31 mouse cellular contexts compared by ENCODE assay signal in the genomic region with DNA sequence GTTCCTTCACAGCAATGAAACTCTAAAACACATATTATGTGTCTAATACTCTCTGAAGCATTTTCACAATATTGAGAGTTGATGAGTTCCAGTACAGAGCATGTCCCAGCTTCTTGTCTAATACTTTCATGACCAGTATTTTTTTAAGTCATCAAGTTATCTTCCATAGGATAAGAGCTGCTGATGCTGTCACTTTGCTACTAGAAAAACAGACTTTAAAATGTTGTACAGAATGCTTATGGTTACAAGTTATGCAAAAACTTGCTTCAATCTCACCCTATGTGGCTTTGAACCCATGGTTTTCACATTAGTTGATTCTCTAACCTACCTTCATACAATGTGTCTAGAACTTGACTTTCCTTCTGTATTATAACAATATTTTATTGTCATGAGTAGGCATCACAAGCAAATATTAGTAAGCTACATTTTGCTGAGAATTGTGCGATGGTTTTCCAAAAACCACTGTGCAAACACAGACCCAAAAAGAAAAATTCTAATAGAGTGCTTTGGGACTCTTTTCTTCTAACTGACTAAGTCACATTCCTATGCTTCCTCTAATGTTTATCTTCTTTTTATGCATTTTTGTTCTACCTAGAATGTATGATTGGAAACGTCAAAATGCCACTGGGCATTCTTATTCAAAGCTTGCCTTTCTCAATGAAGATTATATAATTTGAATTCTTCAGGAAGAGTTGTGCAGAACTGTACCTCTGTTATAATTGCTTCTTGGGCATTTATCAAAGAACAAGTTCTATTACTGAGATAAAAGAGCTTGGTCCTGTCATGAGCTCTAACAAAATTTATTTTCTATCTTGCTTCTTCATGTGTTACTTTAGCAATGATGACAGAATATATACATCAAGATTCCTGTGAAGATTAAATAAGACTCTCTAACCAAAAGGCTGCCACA. TPM values are rescaled to one million over a fixed set of nuclear protein-coding genes. Genes with fewer than 3 reads are reported as not detected.
"Had no signal": no experiment of that assay in that cellular context is flagged by ENCODE, and none has a peak within 500 bp of the region (broad histone marks: within the 10 kb centered on the region; RNA-seq: fewer than 3 reads in every experiment).

No protein-coding gene starts in this region.

- H3K4me3 ChIP-seq: heart, embryonic 10.5 days; heart, embryonic 12.5 days; heart, embryonic 13.5 days; heart, embryonic 15.5 days; hindbrain, embryonic 10.5 days; hindbrain, embryonic 12.5 days; hindbrain, embryonic 13.5 days; hindbrain, embryonic 15.5 days; intestine, embryonic 15.5 days; kidney, embryonic 15.5 days; layer of hippocampus, adult 2 months; left cerebral cortex, adult 2 months had no signal

- H3K4me1 ChIP-seq: heart, embryonic 10.5 days; heart, embryonic 12.5 days; heart, embryonic 13.5 days; heart, embryonic 15.5 days; hindbrain, embryonic 10.5 days; hindbrain, embryonic 12.5 days; hindbrain, embryonic 13.5 days; hindbrain, embryonic 15.5 days; intestine, embryonic 15.5 days; kidney, embryonic 15.5 days had no signal

- H3K27ac ChIP-seq: heart, embryonic 10.5 days; heart, embryonic 13.5 days; heart, embryonic 15.5 days; hindbrain, embryonic 10.5 days; hindbrain, embryonic 12.5 days; hindbrain, embryonic 13.5 days; hindbrain, embryonic 14.5 days; hindbrain, embryonic 15.5 days; hindbrain, postnatal 0 days; intestine, embryonic 15.5 days; kidney, embryonic 15.5 days; kidney, postnatal 0 days; layer of hippocampus, adult 2 months; left cerebral cortex, adult 2 months had no signal

- DNase-seq: heart, postnatal 10 days; heart, postnatal 14 days; heart, postnatal 36 days; heart, postnatal 4 days; kidney, adult 11 months; kidney, adult 18-20 months; kidney, adult 8-10 months; kidney, adult 9 months; kidney, postnatal 10 days; kidney, postnatal 14 days; kidney, postnatal 25 days; kidney, postnatal 36 days; kidney, postnatal 4 days; layer of hippocampus, adult 9-11 months; layer of hippocampus, postnatal 36 days had no signal

- H3K36me3 ChIP-seq: heart, embryonic 10.5 days; heart, embryonic 12.5 days; heart, embryonic 13.5 days; heart, embryonic 15.5 days; hindbrain, embryonic 10.5 days; hindbrain, embryonic 12.5 days; hindbrain, embryonic 13.5 days; hindbrain, embryonic 15.5 days; intestine, embryonic 15.5 days; kidney, embryonic 15.5 days had no signal

- H3K27me3 ChIP-seq: heart, embryonic 12.5 days; heart, embryonic 13.5 days; heart, embryonic 15.5 days; hindbrain, embryonic 12.5 days; hindbrain, embryonic 13.5 days; hindbrain, embryonic 15.5 days; intestine, embryonic 15.5 days; kidney, embryonic 15.5 days had no signal

RNA-seq across cellular contexts. Expression of gene Lin7a, which starts 55.6 kb away (rescaled TPM):
- total RNA-seq: hematopoietic stem cell, adult 5-6 weeks had no signal
